Mouse (Mus musculus): ENCODE measurements around the gene Atg16l1. TPM values are rescaled to one million over a fixed set of nuclear protein-coding genes. Genes with fewer than 3 reads are reported as not detected.
A peak's percentile ranks its signal among the peaks of the same experiment; 100 is the strongest.

Gene Atg16l1
- 10 to 100 TPM; 56.6 to 77.5 TPM for total RNA-seq (2021)

- intact Hi-C loops (cut with DNase I) = loop anchor here (1.0 to 5.0 kb wide), 2 partner anchors 32 to 309 kb away; no protein-coding TSS in a partner anchor
- peak; percentile 96 to 97 for DNase-seq (ENCODE audit: low spot score in 2 of 2)
These were observed at the start of gene Atg16l1 for GRCm38 (mm10) chr1:87755641-87756470. Atg16l1 (plus strand) TSS chr1:87755870.

- intact Hi-C loops (cut with DNase I) = no loop called here
- no peak for DNase-seq (ENCODE audit: low spot score in 2 of 2)
These were observed 49.3 kb upstream of the Atg16l1 start for GRCm38 (mm10) chr1:87706361-87706760.

- DNase-seq (ENCODE audit: low spot score in 2 of 2) = peak; percentile 63 to 71
- intact Hi-C loops (cut with DNase I) = no loop called here
These were observed 46.6 kb upstream of the Atg16l1 start for GRCm38 (mm10) chr1:87709020-87709419.

- intact Hi-C loops (cut with DNase I) = no loop called here
- no peak for DNase-seq (ENCODE audit: low spot score in 2 of 2)
These were observed 45.9 kb upstream of the Atg16l1 start for GRCm38 (mm10) chr1:87709661-87710270.

- intact Hi-C loops (cut with DNase I) = no loop called here
- no peak for DNase-seq (ENCODE audit: low spot score in 2 of 2)
These were observed 43.6 kb upstream of the Atg16l1 start for GRCm38 (mm10) chr1:87711938-87712613.

- DNase-seq (ENCODE audit: low spot score in 2 of 2) = no peak
- intact Hi-C loops (cut with DNase I) = no loop called here
These were observed 43.1 kb upstream of the Atg16l1 start for GRCm38 (mm10) chr1:87712614-87712971.

- DNase-seq (ENCODE audit: low spot score in 2 of 2) = peak; percentile 55 to 66
- intact Hi-C loops (cut with DNase I) = loop anchor here (5.0 kb wide), 1 partner anchor 214 kb away; the partner anchor contains the start of gene Neu2
These were observed 34.3 kb upstream of the Atg16l1 start for GRCm38 (mm10) chr1:87721382-87721781.

GRCm38 (mm10) chr1:87722081-87722480 is 33.6 kb upstream of the Atg16l1 start:
- DNase-seq (ENCODE audit: low spot score in 2 of 2) = no peak
- intact Hi-C loops (cut with DNase I) = loop anchor here (5.0 kb wide), 1 partner anchor 215 kb away; the partner anchor contains the start of gene Neu2

GRCm38 (mm10) chr1:87723351-87723750 is 32.3 kb upstream of the Atg16l1 start:
- DNase-seq (ENCODE audit: low spot score in 2 of 2) = no peak
- intact Hi-C loops (cut with DNase I) = loop anchor here (5.0 kb wide), 1 partner anchor 216 kb away; the partner anchor contains the start of gene Neu2

GRCm38 (mm10) chr1:87729070-87729469 is 26.6 kb upstream of the Atg16l1 start:
- no peak for DNase-seq (ENCODE audit: low spot score in 2 of 2)
- intact Hi-C loops (cut with DNase I) = no loop called here

GRCm38 (mm10) chr1:87729850-87730249 is 25.8 kb upstream of the Atg16l1 start:
- intact Hi-C loops (cut with DNase I) = no loop called here
- no peak for DNase-seq (ENCODE audit: low spot score in 2 of 2)

- DNase-seq (ENCODE audit: low spot score in 2 of 2) = no peak
- intact Hi-C loops (cut with DNase I) = no loop called here
These were observed 25.4 kb upstream of the Atg16l1 start for GRCm38 (mm10) chr1:87730271-87730670.

- intact Hi-C loops (cut with DNase I) = no loop called here
- peak; percentile 40 to 49 for DNase-seq (ENCODE audit: low spot score in 2 of 2)
These were observed 22.5 kb upstream of the Atg16l1 start for GRCm38 (mm10) chr1:87733212-87733611.

DNA sequence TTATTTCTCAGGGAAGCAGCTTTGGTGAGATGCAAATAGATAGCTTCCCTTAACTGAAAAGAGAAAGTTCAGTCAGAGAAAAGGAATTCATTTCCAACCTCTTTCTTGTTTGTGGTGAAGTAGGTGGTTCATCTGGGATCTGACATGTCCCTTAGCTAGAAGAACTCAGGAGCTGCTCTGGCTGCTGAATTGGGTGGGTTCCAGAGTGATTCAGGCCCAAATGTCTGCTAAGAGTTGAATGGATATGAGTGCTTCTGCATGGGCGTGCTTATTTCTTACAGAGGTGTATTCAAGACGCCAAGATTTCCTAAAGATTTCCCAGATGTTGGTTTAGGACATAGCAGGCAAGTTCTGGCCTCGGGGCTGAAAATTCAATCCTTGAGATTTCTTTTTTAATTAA is 21.5 kb upstream of the Atg16l1 start:
- DNase-seq (ENCODE audit: low spot score in 2 of 2) = no peak
- intact Hi-C loops (cut with DNase I) = no loop called here

GRCm38 (mm10) chr1:87740584-87741290 is 14.9 kb upstream of the Atg16l1 start:
- DNase-seq (ENCODE audit: low spot score in 2 of 2) = no peak
- intact Hi-C loops (cut with DNase I) = no loop called here

DNA sequence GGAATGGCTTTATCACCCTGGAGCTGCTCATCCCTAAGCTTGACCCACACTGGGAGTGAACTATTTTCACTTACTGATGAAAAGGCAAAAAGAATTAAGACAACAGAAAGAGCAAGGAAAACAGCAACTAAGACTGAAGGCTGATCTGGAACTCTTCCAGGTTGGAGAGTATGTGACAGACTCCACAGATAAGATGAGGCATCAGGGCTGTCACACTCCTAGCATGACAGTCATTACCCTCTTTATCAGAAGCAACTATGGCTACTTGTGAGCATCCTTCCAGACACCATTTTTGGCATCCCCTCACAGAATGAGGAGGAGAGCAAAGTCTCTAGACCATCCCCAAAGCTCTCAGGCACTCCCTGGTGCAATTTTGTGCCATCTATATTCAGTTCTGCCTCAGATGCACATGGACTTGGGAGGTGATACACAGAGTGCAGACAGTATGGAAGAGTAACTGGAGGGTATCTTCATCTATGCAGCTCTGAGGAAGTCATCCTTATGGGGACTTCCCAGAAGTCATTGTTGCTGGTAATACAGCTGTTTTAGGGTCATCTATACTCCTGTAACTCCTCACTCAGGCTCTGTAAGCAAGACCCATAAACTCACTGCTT is 6.2 kb upstream of the Atg16l1 start:
- DNase-seq (ENCODE audit: low spot score in 2 of 2) = no peak
- intact Hi-C loops (cut with DNase I) = no loop called here

GRCm38 (mm10) chr1:87763821-87764220 is 8.2 kb downstream of the Atg16l1 start:
- DNase-seq (ENCODE audit: low spot score in 2 of 2) = no peak
- intact Hi-C loops (cut with DNase I) = no loop called here

DNA sequence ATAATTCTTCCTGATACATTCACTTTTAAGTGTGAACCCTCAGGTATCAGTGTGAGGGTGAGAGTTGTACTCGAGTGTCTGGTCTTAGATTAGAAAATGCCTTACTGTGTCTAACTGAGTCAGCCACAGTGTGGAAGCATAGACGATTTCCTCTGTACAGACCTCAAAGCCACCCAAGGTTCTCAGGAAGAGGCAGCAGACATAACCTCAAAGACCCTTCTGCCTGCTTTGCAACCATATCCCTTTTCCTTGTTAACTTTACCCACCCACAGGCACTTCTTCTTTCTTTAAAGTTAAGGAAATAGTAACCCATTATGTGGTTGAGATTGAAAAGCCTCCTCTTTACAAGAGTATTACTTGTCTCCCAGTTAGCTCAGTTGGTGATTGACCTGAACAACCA is 10.1 kb downstream of the Atg16l1 start:
- intact Hi-C loops (cut with DNase I) = loop anchor here (5.0 kb wide), 1 partner anchor 157 kb away; no protein-coding TSS in a partner anchor
- no peak for DNase-seq (ENCODE audit: low spot score in 2 of 2)

GRCm38 (mm10) chr1:87766233-87766632 is 10.6 kb downstream of the Atg16l1 start:
- intact Hi-C loops (cut with DNase I) = loop anchor here (5.0 kb wide), 1 partner anchor 156 kb away; no protein-coding TSS in a partner anchor
- DNase-seq (ENCODE audit: low spot score in 2 of 2) = no peak
